ENCODE assay signal across 11 mouse cellular contexts in the genomic region with DNA sequence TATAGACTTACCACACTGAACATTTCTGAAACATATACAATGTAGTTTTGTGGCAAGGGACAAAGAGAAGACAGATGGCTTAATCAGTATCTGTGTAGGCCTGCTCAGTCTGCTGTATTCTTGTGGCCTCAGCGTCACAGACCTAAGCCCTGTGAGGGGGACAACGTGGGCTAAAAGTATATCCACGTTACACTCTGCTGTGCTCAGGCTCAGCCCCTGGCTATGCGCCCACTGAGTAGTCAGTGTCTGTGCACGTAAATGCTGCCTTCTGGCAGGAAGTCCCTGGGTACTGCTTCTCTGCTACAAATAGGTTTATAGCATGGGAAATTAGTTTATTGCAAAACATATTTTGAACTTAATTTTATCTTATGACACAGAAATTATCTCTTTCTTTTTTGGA.
DNase-seq lines count a peak whose midpoint lies in the region; ATAC-seq and TF ChIP-seq lines count a peak whose summit lies in the region.
"Had no signal": no experiment of that assay in that cellular context is flagged by ENCODE, and none has a peak within 500 bp of the region (broad histone marks: within the 10 kb centered on the region; RNA-seq: fewer than 3 reads in every experiment).

No protein-coding gene starts in this region.

- H3K36me3 ChIP-seq in hindbrain, postnatal 0 days (ENCODE audit: insufficient read depth, low read length), result no peaks in the 10 kb centered on the region
- H3K36me3 ChIP-seq in hindbrain, embryonic 13.5 days, result peaks cover 9% of the 10 kb centered on the region
- peaks cover 9% of the 10 kb centered on the region for H3K36me3 ChIP-seq in hindbrain, embryonic 10.5 days

- no peak overlapping the region for H3K27ac ChIP-seq in hindbrain, postnatal 0 days
- no peak overlapping the region for H3K27ac ChIP-seq in hindbrain, embryonic 13.5 days
- peak overlapping the region; percentile 51 for H3K27ac ChIP-seq in embryonic fibroblast, embryonic 13.5 days (ENCODE audit: insufficient read depth, low read length)
- H3K27ac ChIP-seq in hindbrain, embryonic 10.5 days, result no peak overlapping the region
- H3K27ac ChIP-seq: stomach, postnatal 0 days had no signal

- H3K27me3 ChIP-seq in hindbrain, postnatal 0 days (ENCODE audit: insufficient read depth, low read length), result no peaks in the 10 kb centered on the region
- no peaks in the 10 kb centered on the region for H3K27me3 ChIP-seq in hindbrain, embryonic 13.5 days
- H3K27me3 ChIP-seq in hindbrain, embryonic 10.5 days (ENCODE audit: insufficient read depth, poor library complexity, severe bottlenecking), result no peaks in the 10 kb centered on the region
- H3K27me3 ChIP-seq: neural tube, embryonic 13.5 days had no signal

- no peaks in the 10 kb centered on the region for H3K9me3 ChIP-seq in hindbrain, postnatal 0 days (ENCODE audit: low read length)
- H3K9me3 ChIP-seq in hindbrain, embryonic 13.5 days, result no peaks in the 10 kb centered on the region
- H3K9me3 ChIP-seq in hindbrain, embryonic 10.5 days, result peaks cover 4% of the 10 kb centered on the region; the same call in 1 of the 2 replicates
- H3K9me3 ChIP-seq: neural tube, embryonic 13.5 days had no signal

- DNase-seq in hindbrain, postnatal 0 days (ENCODE audit: low spot score), result peak; percentile 35
- peak; percentile 43 to 47 for DNase-seq in right cerebral cortex, adult 2 months (ENCODE audit: low spot score in 2 of 2)
- no peak for DNase-seq in right cerebral cortex, postnatal 36 days (ENCODE audit: low spot score in 2 of 2)
- DNase-seq in skeletal muscle tissue, adult 2 months (ENCODE audit: low read depth, low spot score), result peak; percentile 27
- DNase-seq in hindbrain, embryonic 10.5 days (ENCODE audit: low spot score), result no peak
- DNase-seq: gastrocnemius, postnatal 25 days; lung, adult 18-20 months had no signal

- TF ChIP-seq POLR2A in embryonic fibroblast, embryonic 13.5 days (IDR thresholded peaks at IDR 0.05; ENCODE audit: low read depth, low read length), result no peak

- WGBS in hindbrain, postnatal 0 days, result 33% methylated on average over 5 of the region's 5 CpGs
- 62% methylated on average over 5 of the region's 5 CpGs for WGBS in hindbrain, embryonic 13.5 days
- 83% methylated on average over 5 of the region's 5 CpGs for WGBS in hindbrain, embryonic 10.5 days

- H3K4me3 ChIP-seq in hindbrain, postnatal 0 days (ENCODE audit: low read length), result no peak overlapping the region
- no peak overlapping the region for H3K4me3 ChIP-seq in hindbrain, embryonic 13.5 days
- H3K4me3 ChIP-seq in embryonic fibroblast, embryonic 13.5 days (ENCODE audit: insufficient read depth, low read length), result no peak overlapping the region
- no peak overlapping the region for H3K4me3 ChIP-seq in hindbrain, embryonic 10.5 days
- H3K4me3 ChIP-seq: neural tube, embryonic 13.5 days had no signal

- no peak overlapping the region for H3K9ac ChIP-seq in hindbrain, postnatal 0 days (replicated peaks; ENCODE audit: low read length)
- H3K9ac ChIP-seq in hindbrain, embryonic 13.5 days, result no peak overlapping the region
- H3K9ac ChIP-seq: neural tube, embryonic 13.5 days had no signal

- no peak for TF ChIP-seq CTCF in hindbrain, postnatal 0 days (IDR thresholded peaks at IDR 0.05; ENCODE audit: low read depth)
- TF ChIP-seq CTCF in embryonic fibroblast, embryonic 13.5 days (IDR thresholded peaks at IDR 0.05; ENCODE audit: borderline replicate concordance, insufficient read depth, low read length), result no peak

- peaks cover 5% of the 10 kb centered on the region for H3K4me1 ChIP-seq in hindbrain, postnatal 0 days (ENCODE audit: insufficient read depth, low read length)
- peaks cover 17% of the 10 kb centered on the region for H3K4me1 ChIP-seq in hindbrain, embryonic 13.5 days (replicated peaks)
- H3K4me1 ChIP-seq in embryonic fibroblast, embryonic 13.5 days (ENCODE audit: control insufficient read depth, insufficient read depth, low read length), result peaks cover 13% of the 10 kb centered on the region
- no peaks in the 10 kb centered on the region for H3K4me1 ChIP-seq in hindbrain, embryonic 10.5 days (replicated peaks)

- ATAC-seq in hindbrain, postnatal 0 days, result no peak
- ATAC-seq in hindbrain, embryonic 13.5 days (ENCODE audit: low FRiP score), result no peak

- H3K4me2 ChIP-seq in hindbrain, postnatal 0 days (ENCODE audit: low read depth, low read length), result no peak overlapping the region
- no peak overlapping the region for H3K4me2 ChIP-seq in hindbrain, embryonic 13.5 days
- H3K4me2 ChIP-seq: neural tube, embryonic 13.5 days had no signal

Comparison
In these comparisons a context has a peak if more than half of its experiments do, and no peak if none do; other contexts are left out.
1. DNase-seq: peak in hindbrain, postnatal 0 days (single experiment), right cerebral cortex, adult 2 months (2 of 2) and skeletal muscle tissue, adult 2 months (single experiment); none in right cerebral cortex, postnatal 36 days (0 of 2) and hindbrain, embryonic 10.5 days (single experiment).